Mouse (Mus musculus) testis, postnatal 14 days (tissue): ENCODE measurements around the gene B430218F22Rik.
"Not testable (repeated sequence)": the region's sequence is repeated elsewhere in the genome, so short reads cannot be mapped to it uniquely, and the experiment has no call there.

Source experiments
- DNase-seq: peaks from one replicate; pipeline ENCODE4 v3.0.0; 2021; ENCODE audit warnings: low spot score

B430218F22Rik gene

DNA sequence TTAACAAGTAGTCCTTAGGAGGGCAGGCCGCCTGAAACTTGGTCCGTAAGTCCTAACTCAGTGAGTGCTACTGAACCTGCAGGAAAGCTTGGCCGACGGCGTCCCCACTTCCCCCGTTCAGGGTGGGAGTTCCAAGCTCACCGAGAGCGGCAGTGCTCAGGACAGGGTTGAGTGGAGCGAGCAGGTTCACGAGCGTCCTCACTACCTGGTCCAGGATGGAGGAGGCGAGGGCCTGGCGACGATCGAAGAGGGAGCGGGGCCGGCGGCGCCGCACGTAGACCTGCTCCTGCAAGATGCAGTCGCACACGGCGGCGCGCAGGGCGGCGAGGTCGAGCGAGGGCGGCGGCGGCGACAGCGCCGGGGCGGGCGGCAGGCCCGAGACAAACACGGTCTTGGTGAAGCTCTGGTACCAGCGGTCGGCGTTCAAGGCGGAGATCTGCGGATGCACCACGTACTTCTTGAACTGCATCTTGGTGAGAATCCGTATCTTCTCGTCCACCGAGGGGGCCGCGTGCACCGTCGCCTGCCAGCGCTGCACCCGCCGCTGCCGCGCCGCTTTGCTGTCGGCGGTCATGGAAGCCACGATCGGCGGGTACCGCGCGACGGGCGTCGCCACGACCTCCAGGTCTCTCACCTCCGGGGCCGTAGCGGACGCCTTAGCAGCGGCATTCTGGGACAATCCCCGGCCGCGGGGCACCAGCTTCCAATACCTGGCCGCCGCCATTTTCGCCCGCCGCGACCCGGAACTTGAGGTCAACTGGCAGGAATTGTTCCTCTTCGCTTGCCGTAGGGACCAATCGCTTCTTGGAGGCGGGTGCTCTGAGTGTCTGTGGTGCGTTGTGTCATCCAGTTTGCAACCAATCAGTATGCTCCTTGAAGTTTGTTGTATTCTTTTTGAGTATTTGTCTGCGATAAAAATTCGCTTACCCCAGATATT lies at the start of gene B430218F22Rik, which contains the start of gene Mrps30:
TSS of gene B430218F22Rik (plus strand) at position 120 of the 937 bp plus-strand sequence.
TSS of gene Mrps30 (minus strand) at position 742 of the 937 bp plus-strand sequence.
- peak; percentile 96 for DNase-seq

DNA sequence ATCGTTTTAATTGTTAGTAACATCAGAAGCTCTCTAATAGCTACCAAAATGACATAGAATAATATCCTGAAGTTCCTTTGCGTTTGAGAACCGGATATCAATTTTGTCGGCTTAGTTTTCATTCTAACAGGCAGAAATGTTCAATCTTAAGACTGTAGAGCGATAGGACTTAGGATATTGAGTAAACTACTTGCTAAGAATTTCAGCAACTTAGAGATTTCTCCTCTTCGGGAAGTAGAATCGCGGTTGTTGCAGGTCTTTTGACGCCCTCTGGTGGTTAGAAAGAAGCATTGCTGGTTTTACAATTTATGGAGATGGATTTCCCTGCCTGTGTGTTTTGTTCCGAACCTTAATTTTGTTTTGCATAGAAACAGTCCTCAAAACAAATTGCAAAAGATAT lies 36.2 kb upstream of the B430218F22Rik start:
- DNase-seq: no peak

GRCm38 (mm10) chr13:118350870-118351269 lies 35.6 kb upstream of the B430218F22Rik start:
- no peak for DNase-seq

DNA sequence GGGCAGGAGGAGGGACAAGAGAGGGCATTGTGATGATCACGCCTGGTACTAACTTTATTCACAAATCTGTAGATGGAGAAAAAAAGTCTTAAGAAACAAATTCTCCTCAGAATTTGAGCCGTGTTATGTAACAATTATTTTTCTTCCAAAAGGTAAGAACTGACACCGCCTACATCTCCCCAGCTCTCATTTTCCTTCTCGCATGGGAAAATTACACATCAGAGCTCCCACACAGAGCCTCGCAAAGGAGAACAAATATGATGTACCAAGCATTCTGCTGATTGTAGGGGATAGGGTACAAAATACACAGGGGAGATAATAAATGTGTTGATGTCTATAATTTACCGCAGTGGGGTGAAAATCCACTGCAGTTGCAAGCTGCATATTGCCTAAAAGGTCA lies 23.1 kb upstream of the B430218F22Rik start:
- DNase-seq: no peak

GRCm38 (mm10) chr13:118365774-118366173 lies 20.7 kb upstream of the B430218F22Rik start:
- DNase-seq: no peak

DNA sequence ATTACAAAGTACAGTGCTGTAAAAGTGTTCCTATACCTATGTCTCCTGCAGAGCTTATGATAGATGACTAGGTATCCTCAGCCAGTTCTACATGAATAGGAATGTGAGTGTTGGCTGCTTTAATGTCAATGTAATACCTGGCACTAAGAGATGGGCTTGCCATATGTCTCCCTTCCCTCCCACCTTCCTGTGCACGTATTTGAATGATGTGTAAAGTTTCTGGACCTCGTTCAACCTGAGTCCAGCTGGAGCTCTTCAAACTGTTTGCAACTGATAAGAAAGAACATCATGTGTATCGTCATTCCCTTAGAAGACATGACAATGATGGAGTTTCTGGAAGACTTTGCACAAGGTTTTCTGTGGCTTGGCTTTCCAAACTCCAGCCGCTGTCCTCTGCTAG lies 13.6 kb upstream of the B430218F22Rik start:
- no peak for DNase-seq

DNA sequence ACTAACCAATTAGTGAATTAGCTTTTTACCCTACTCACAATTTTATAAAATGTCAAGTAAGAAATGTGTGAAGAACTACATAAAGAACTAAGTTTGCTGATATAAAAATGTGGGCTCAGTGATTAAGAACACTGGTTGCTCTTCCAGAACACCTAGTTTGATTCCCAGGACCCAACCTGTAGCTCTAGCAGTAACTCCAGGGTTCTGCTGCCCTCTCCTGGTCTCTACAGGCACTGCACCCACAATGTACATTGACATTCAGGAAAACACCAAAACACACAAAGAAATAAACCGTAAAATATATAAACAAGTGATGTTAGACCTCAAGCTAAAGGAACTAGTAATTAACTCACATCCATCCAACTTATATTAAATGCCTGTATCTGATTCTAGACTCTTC lies 7.3 kb upstream of the B430218F22Rik start:
- no peak for DNase-seq

GRCm38 (mm10) chr13:118380381-118380780 lies 6.0 kb upstream of the B430218F22Rik start:
- no peak for DNase-seq

DNA sequence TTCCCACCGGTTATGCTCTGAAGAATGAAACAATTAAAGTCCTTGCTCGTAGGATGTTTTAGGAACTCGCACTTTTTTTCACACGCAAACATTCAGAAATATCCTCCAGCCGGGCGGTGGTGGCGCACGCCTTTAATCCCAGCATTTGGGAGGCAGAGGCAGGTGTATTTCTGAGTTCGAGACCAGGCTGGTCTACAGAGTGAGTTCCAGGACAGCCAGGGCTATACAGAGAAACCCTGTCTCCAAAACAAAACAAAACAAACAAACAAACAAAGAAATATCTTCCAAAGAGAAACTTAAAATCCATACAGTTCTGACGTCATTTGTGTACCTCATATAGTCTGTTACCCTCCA lies 995 bp downstream of the B430218F22Rik start:
- not testable (repeated sequence) for DNase-seq

GRCm38 (mm10) chr13:118395803-118396202 lies 9.4 kb downstream of the B430218F22Rik start:
- no peak for DNase-seq

DNA sequence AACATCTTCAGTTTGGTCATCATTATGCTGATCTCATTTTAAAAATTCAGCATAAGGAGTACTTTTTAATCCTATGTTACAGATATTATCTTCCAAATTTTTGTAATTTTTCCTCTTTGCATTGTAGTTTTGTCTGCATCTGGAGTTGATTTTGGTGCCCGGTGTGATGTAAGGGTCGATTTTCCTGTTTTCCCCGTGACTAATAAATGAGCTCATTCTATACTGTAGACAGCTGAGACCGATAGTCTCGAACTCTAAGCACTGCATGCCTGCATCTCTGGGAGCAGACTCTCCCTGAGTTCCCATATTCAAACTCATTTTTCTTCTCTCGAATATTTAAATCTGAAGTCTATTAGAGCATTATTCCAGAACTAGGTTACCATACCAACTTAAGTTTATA lies 13.9 kb downstream of the B430218F22Rik start:
- DNase-seq: no peak

DNA sequence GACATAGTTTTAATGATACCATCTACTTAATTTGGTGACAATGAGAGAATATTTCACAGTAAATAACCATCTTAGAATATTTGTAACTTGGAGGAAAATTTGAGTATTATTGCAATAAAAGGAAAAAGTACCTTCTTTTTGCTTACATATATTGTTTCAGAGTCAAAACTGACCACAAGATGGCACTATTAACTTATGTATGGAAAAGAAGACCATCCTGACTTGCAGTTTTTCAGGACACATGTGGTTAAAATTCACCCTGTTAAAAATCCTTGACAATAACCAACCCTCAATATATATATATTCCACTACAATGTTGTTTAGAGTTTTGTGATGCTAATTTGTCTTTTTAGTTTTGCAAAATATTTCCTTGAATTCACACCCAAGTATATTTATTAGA lies 17.1 kb downstream of the B430218F22Rik start:
- DNase-seq: no peak

DNA sequence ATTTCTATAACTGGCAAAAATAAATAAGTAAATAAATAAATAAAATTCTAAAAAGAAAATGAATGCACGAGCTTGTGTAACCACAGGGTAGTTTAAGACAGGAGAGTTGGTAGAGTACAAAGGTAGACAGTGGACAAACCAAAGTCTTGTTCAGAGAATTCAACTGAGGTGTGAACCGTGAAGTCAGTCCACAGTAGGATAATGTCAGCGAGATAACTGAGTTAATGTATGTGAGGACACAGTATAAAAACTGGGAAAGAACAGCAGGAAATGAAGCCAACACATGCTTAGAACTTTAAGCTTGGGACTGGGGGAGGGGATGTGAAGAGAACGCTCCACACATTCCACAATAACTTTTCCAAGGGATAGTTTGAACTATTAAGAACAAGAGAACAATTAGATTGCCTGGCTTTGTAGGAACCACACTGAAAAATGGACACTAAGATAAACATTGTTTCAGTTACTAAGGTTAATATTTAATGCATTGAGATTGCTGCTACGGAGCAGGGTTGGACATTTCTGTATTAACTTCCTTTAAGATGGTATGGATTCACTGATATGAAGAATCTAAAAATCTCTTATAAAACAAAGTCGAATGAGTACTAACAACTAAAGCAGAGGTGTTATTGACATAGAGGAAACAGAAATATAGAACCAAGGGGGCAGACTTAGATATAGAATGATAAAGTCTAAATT lies 25.0 kb downstream of the B430218F22Rik start:
- DNase-seq: no peak

GRCm38 (mm10) chr13:118418163-118418562 lies 31.7 kb downstream of the B430218F22Rik start:
- no peak for DNase-seq

- DNase-seq: no peak
Observed at GRCm38 (mm10) chr13:118420408-118420807, 34.0 kb downstream of the B430218F22Rik start.

- no peak for DNase-seq
Observed at GRCm38 (mm10) chr13:118420847-118421246, 34.4 kb downstream of the B430218F22Rik start.
